Mouse (Mus musculus) layer of hippocampus, adult 9-11 months (tissue): ENCODE data around the gene Hbp1.
A peak's percentile ranks its signal among the peaks of the same experiment; 100 is the strongest.

ENCODE experiments used
- DNase-seq: peaks from one replicate; pipeline ENCODE4 v3.0.0; 2022

Gene Hbp1

GRCm38 (mm10) chr12:31905696-31906551 lies 44.4 kb downstream of the Hbp1 start:
- peak; percentile 44 for DNase-seq

GRCm38 (mm10) chr12:31900391-31900914 lies 49.9 kb downstream of the Hbp1 start:
- no peak for DNase-seq

GRCm38 (mm10) chr12:31897456-31897855 lies 52.9 kb downstream of the Hbp1 start:
- no peak for DNase-seq

GRCm38 (mm10) chr12:31896986-31897385 lies 53.3 kb downstream of the Hbp1 start:
- no peak for DNase-seq

GRCm38 (mm10) chr12:31896295-31896694 lies 54.0 kb downstream of the Hbp1 start:
- DNase-seq, result no peak

- peak; percentile 67 for DNase-seq
Measured at GRCm38 (mm10) chr12:31895888-31896287, 54.4 kb downstream of the Hbp1 start.

GRCm38 (mm10) chr12:31895095-31895734 lies 55.1 kb downstream of the Hbp1 start:
- DNase-seq, result no peak

- DNase-seq, result no peak
Measured at GRCm38 (mm10) chr12:31892771-31893170, 57.6 kb downstream of the Hbp1 start.

- no peak for DNase-seq
Measured at GRCm38 (mm10) chr12:31892079-31892478, 58.3 kb downstream of the Hbp1 start.

GRCm38 (mm10) chr12:31890685-31891084 lies 59.6 kb downstream of the Hbp1 start:
- no peak for DNase-seq

GRCm38 (mm10) chr12:31885844-31886606 lies 64.3 kb downstream of the Hbp1 start:
- DNase-seq, result peak; percentile 46

- DNase-seq, result no peak
Measured at GRCm38 (mm10) chr12:31885084-31885483, 65.3 kb downstream of the Hbp1 start.

GRCm38 (mm10) chr12:31884365-31884764 lies 66.0 kb downstream of the Hbp1 start:
- no peak for DNase-seq

- no peak for DNase-seq
Measured at GRCm38 (mm10) chr12:31882736-31883135, 67.6 kb downstream of the Hbp1 start.

GRCm38 (mm10) chr12:31876775-31877174 lies 73.6 kb downstream of the Hbp1 start:
- DNase-seq, result no peak
